Mouse (Mus musculus): ENCODE data around the gene Ngfr.

Ngfr gene

GRCm38 (mm10) chr11:95563849-95564248, 23.7 kb downstream of the Ngfr start:
- no peak for DNase-seq (ENCODE audit: low read depth, low spot score)
- H3K27me3 ChIP-seq (ENCODE audit: control insufficient read depth, insufficient read depth, low read length, poor library complexity, severe bottlenecking) = no peaks in the 10 kb centered on the region
- H3K36me3 ChIP-seq (ENCODE audit: control insufficient read depth, insufficient read depth, low read length, poor library complexity, severe bottlenecking) = no peaks in the 10 kb centered on the region

GRCm38 (mm10) chr11:95560773-95561172, 26.8 kb downstream of the Ngfr start:
- DNase-seq (ENCODE audit: low read depth, low spot score) = no peak
- Histone ChIP-seq H3K27me3 (ENCODE audit: control insufficient read depth, insufficient read depth, low read length, poor library complexity, severe bottlenecking) (no peaks in the 10 kb centered on the region), H3K36me3 (ENCODE audit: control insufficient read depth, insufficient read depth, low read length, poor library complexity, severe bottlenecking) (no peaks in the 10 kb centered on the region)

GRCm38 (mm10) chr11:95559761-95560160, 27.8 kb downstream of the Ngfr start:
- Histone ChIP-seq H3K36me3 (ENCODE audit: control insufficient read depth, insufficient read depth, low read length, poor library complexity, severe bottlenecking) (no peaks in the 10 kb centered on the region), H3K27me3 (ENCODE audit: control insufficient read depth, insufficient read depth, low read length, poor library complexity, severe bottlenecking) (no peaks in the 10 kb centered on the region)
- no peak for DNase-seq (ENCODE audit: low read depth, low spot score)

- Histone ChIP-seq H3K36me3 (ENCODE audit: control insufficient read depth, insufficient read depth, low read length, poor library complexity, severe bottlenecking) (no peaks in the 10 kb centered on the region), H3K27me3 (ENCODE audit: control insufficient read depth, insufficient read depth, low read length, poor library complexity, severe bottlenecking) (0 out of 2 replicates have a peak, but pooled peaks cover 2% of the 10 kb centered on the region)
- no peak for DNase-seq (ENCODE audit: low read depth, low spot score)
These were observed 29.8 kb downstream of the Ngfr start for GRCm38 (mm10) chr11:95557719-95558118.

GRCm38 (mm10) chr11:95557032-95557431, 30.5 kb downstream of the Ngfr start:
- 0 out of 2 replicates have a peak, but pooled peaks cover 2% of the 10 kb centered on the region for H3K27me3 ChIP-seq (ENCODE audit: control insufficient read depth, insufficient read depth, low read length, poor library complexity, severe bottlenecking)
- DNase-seq (ENCODE audit: low read depth, low spot score) = no peak
- H3K36me3 ChIP-seq (ENCODE audit: control insufficient read depth, insufficient read depth, low read length, poor library complexity, severe bottlenecking) = no peaks in the 10 kb centered on the region

GRCm38 (mm10) chr11:95555279-95555678, 32.3 kb downstream of the Ngfr start:
- Histone ChIP-seq H3K27me3 (ENCODE audit: control insufficient read depth, insufficient read depth, low read length, poor library complexity, severe bottlenecking) (0 out of 2 replicates have a peak, but pooled peaks cover 4% of the 10 kb centered on the region), H3K36me3 (ENCODE audit: control insufficient read depth, insufficient read depth, low read length, poor library complexity, severe bottlenecking) (no peaks in the 10 kb centered on the region)
- DNase-seq (ENCODE audit: low read depth, low spot score) = no peak

GRCm38 (mm10) chr11:95550301-95551021, 37.1 kb downstream of the Ngfr start:
- 0 out of 2 replicates have a peak, but pooled peaks cover 4% of the 10 kb centered on the region for H3K27me3 ChIP-seq (ENCODE audit: control insufficient read depth, insufficient read depth, low read length, poor library complexity, severe bottlenecking)
- no peaks in the 10 kb centered on the region for H3K36me3 ChIP-seq (ENCODE audit: control insufficient read depth, insufficient read depth, low read length, poor library complexity, severe bottlenecking)
- no peak for DNase-seq (ENCODE audit: low read depth, low spot score)

- H3K27me3 ChIP-seq (ENCODE audit: control insufficient read depth, insufficient read depth, low read length, poor library complexity, severe bottlenecking) = no peaks in the 10 kb centered on the region
- no peak for DNase-seq (ENCODE audit: low read depth, low spot score)
- no peaks in the 10 kb centered on the region for H3K36me3 ChIP-seq (ENCODE audit: control insufficient read depth, insufficient read depth, low read length, poor library complexity, severe bottlenecking)
These were observed 41.3 kb downstream of the Ngfr start for GRCm38 (mm10) chr11:95546021-95546782.

- no peaks in the 10 kb centered on the region for H3K27me3 ChIP-seq (ENCODE audit: control insufficient read depth, insufficient read depth, low read length, poor library complexity, severe bottlenecking)
- no peak for DNase-seq (ENCODE audit: low read depth, low spot score)
- H3K36me3 ChIP-seq (ENCODE audit: control insufficient read depth, insufficient read depth, low read length, poor library complexity, severe bottlenecking) = no peaks in the 10 kb centered on the region
These were observed 42.8 kb downstream of the Ngfr start for GRCm38 (mm10) chr11:95544546-95545327.

- Histone ChIP-seq H3K36me3 (ENCODE audit: control insufficient read depth, insufficient read depth, low read length, poor library complexity, severe bottlenecking) (no peaks in the 10 kb centered on the region), H3K27me3 (ENCODE audit: control insufficient read depth, insufficient read depth, low read length, poor library complexity, severe bottlenecking) (no peaks in the 10 kb centered on the region)
- no peak for DNase-seq (ENCODE audit: low read depth, low spot score)
These were observed 46.7 kb downstream of the Ngfr start for GRCm38 (mm10) chr11:95540637-95541385.

GRCm38 (mm10) chr11:95538378-95539104, 49.0 kb downstream of the Ngfr start:
- no peak for DNase-seq (ENCODE audit: low read depth, low spot score)
- no peaks in the 10 kb centered on the region for H3K27me3 ChIP-seq (ENCODE audit: control insufficient read depth, insufficient read depth, low read length, poor library complexity, severe bottlenecking)
- H3K36me3 ChIP-seq (ENCODE audit: control insufficient read depth, insufficient read depth, low read length, poor library complexity, severe bottlenecking) = no peaks in the 10 kb centered on the region

- DNase-seq (ENCODE audit: low read depth, low spot score) = peak; percentile 78
- H3K27me3 ChIP-seq (ENCODE audit: control insufficient read depth, insufficient read depth, low read length, poor library complexity, severe bottlenecking) = no peaks in the 10 kb centered on the region
- no peaks in the 10 kb centered on the region for H3K36me3 ChIP-seq (ENCODE audit: control insufficient read depth, insufficient read depth, low read length, poor library complexity, severe bottlenecking)
These were observed 53.9 kb downstream of the Ngfr start for GRCm38 (mm10) chr11:95533484-95534160.

GRCm38 (mm10) chr11:95532353-95533072, 55.0 kb downstream of the Ngfr start:
- DNase-seq (ENCODE audit: low read depth, low spot score) = no peak
- Histone ChIP-seq H3K27me3 (ENCODE audit: control insufficient read depth, insufficient read depth, low read length, poor library complexity, severe bottlenecking) (no peaks in the 10 kb centered on the region), H3K36me3 (ENCODE audit: control insufficient read depth, insufficient read depth, low read length, poor library complexity, severe bottlenecking) (no peaks in the 10 kb centered on the region)
